Mouse (Mus musculus): ENCODE data around the gene Rnaseh2c. TPM values are rescaled to one million over a fixed set of nuclear protein-coding genes. Genes with fewer than 3 reads are reported as not detected.

The Rnaseh2c gene
- polyA plus RNA-seq, 1 experiment: 62.0 TPM

DNA sequence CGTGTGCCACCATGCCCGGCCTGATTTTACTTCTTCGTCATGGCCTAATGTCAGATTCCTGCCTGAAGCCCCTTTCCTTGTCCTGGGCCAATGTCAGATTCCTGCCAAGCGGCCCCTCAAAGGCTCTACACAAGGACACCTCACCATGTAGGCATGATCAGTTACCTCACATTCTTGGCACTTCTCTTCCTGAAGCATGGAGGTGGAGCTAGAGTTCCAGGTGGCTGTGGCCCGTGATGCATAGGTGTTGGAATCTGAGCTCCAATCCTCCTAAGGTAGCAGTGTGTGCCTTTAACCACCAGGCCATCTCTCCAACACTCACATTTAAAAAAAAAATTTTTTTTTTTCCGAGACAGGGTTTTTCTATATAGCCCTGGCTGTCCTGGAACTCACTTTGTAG lies 20.9 kb upstream of the Rnaseh2c start:
- TF ChIP-seq POLR2A (IDR thresholded peaks at IDR 0.05; ENCODE audit: borderline replicate concordance, extremely low read depth, insufficient read depth, insufficient read length, poor library complexity, severe bottlenecking) (no peak), CTCF (IDR thresholded peaks at IDR 0.05; ENCODE audit: borderline replicate concordance, extremely low read depth, insufficient read depth, insufficient read length) (no peak)
- DNase-seq (ENCODE audit: low read depth): no peak

GRCm38 (mm10) chr19:5581995-5582394 lies 19.7 kb upstream of the Rnaseh2c start:
- DNase-seq (ENCODE audit: low read depth): no peak
- no peak for TF ChIP-seq CTCF (IDR thresholded peaks at IDR 0.05; ENCODE audit: borderline replicate concordance, extremely low read depth, insufficient read depth, insufficient read length)
- no peak for TF ChIP-seq POLR2A (IDR thresholded peaks at IDR 0.05; ENCODE audit: borderline replicate concordance, extremely low read depth, insufficient read depth, insufficient read length, poor library complexity, severe bottlenecking)

DNA sequence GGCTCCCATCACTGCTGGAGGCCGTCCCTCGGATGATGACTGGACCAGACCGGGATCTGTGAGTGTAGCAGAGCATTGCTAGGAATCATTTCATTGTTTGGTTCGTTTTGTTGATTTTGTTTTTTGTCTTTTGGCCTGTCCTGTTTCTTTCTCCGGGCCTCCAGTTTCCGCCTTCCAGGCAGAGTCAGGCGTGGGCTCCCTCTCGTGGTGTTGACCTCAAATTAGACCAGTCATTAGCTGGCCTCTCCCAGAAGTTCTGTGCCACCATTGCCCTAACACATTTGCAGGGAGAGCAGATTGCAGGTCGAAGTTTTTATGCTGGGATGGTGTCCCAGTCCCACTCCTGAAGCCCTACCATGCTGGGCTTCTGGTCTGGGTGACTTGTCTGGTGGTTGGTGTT lies 12.5 kb upstream of the Rnaseh2c start:
- DNase-seq (ENCODE audit: low read depth): no peak
- TF ChIP-seq POLR2A (IDR thresholded peaks at IDR 0.05; ENCODE audit: borderline replicate concordance, extremely low read depth, insufficient read depth, insufficient read length, poor library complexity, severe bottlenecking) (no peak), CTCF (IDR thresholded peaks at IDR 0.05; ENCODE audit: borderline replicate concordance, extremely low read depth, insufficient read depth, insufficient read length) (no peak)

- no peak for DNase-seq (ENCODE audit: low read depth)
- no peak for TF ChIP-seq CTCF (IDR thresholded peaks at IDR 0.05; ENCODE audit: borderline replicate concordance, extremely low read depth, insufficient read depth, insufficient read length)
- no peak for TF ChIP-seq POLR2A (IDR thresholded peaks at IDR 0.05; ENCODE audit: borderline replicate concordance, extremely low read depth, insufficient read depth, insufficient read length, poor library complexity, severe bottlenecking)
These were observed 9.8 kb upstream of the Rnaseh2c start for GRCm38 (mm10) chr19:5591888-5592287.

DNA sequence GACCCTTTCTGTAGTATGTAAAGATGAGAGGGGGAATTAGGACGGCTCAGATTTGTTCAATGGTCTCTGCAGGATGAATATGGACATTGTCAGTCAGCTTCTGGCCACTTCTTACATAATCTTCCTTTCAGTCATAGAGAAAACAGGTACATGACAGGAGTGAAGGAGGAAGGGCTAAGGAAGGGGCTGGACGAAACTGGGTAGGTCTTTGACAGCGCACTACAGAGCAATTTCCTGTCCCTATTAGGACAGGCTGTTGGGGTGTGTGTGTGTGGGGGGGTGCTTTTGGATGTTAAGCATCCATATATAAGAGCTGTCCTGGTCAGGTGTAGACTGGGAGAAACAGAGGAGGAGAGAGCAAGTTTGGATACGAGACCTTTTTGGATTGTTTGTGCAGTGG lies 2.4 kb upstream of the Rnaseh2c start:
- DNase-seq (ENCODE audit: low read depth): no peak
- TF ChIP-seq POLR2A (IDR thresholded peaks at IDR 0.05; ENCODE audit: borderline replicate concordance, extremely low read depth, insufficient read depth, insufficient read length, poor library complexity, severe bottlenecking) (no peak), CTCF (IDR thresholded peaks at IDR 0.05; ENCODE audit: borderline replicate concordance, extremely low read depth, insufficient read depth, insufficient read length) (no peak)

DNA sequence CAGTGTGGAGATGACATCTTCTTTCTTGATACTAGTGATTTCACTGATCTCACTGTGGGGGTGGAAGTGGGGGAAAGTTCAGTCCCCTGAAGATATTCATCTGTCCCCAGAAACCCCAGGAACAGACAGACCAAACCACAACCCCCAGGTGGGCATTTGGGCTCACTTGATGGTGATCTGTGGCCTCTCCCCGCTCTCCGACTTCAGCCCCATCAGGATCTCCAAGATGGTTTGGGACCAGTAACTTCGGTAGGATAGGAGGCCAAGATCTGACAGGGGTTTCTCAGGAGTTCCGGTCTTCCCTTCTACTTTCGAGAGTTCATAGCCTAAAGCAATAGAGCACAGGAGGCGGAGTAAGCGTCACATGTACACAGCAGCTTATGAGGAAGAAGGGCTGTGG lies 2.0 kb downstream of the Rnaseh2c start:
- no peak for DNase-seq (ENCODE audit: low read depth)
- TF ChIP-seq POLR2A (IDR thresholded peaks at IDR 0.05; ENCODE audit: borderline replicate concordance, extremely low read depth, insufficient read depth, insufficient read length, poor library complexity, severe bottlenecking) (no peak), CTCF (IDR thresholded peaks at IDR 0.05; ENCODE audit: borderline replicate concordance, extremely low read depth, insufficient read depth, insufficient read length) (no peak)

DNA sequence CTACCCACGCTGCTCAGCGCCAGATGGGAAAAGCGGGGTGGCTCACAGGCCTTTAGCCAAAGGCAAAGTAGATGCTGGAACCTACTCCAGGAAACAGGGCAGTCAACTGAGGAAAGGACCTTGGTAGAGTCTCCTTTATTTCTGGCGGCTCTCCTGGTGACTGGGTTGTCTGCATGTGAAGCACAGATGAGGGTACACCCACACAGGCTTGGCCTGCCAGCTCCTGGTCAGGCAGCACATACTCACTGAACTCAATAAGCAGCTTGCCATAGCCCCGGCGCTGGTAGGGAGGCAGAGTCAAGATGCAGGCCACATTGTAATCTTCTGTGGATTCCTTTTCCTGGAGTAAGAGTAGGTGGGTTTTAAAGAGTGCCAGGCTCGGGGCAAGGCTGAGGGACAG lies 3.5 kb downstream of the Rnaseh2c start:
- no peak for DNase-seq (ENCODE audit: low read depth)
- TF ChIP-seq POLR2A (IDR thresholded peaks at IDR 0.05; ENCODE audit: borderline replicate concordance, extremely low read depth, insufficient read depth, insufficient read length, poor library complexity, severe bottlenecking) (no peak), CTCF (IDR thresholded peaks at IDR 0.05; ENCODE audit: borderline replicate concordance, extremely low read depth, insufficient read depth, insufficient read length) (no peak)

- no peak for DNase-seq (ENCODE audit: low read depth)
- TF ChIP-seq POLR2A (IDR thresholded peaks at IDR 0.05; ENCODE audit: borderline replicate concordance, extremely low read depth, insufficient read depth, insufficient read length, poor library complexity, severe bottlenecking) (no peak), CTCF (IDR thresholded peaks at IDR 0.05; ENCODE audit: borderline replicate concordance, extremely low read depth, insufficient read depth, insufficient read length) (no peak)
These were observed 4.5 kb downstream of the Rnaseh2c start for GRCm38 (mm10) chr19:5606196-5606595.

DNA sequence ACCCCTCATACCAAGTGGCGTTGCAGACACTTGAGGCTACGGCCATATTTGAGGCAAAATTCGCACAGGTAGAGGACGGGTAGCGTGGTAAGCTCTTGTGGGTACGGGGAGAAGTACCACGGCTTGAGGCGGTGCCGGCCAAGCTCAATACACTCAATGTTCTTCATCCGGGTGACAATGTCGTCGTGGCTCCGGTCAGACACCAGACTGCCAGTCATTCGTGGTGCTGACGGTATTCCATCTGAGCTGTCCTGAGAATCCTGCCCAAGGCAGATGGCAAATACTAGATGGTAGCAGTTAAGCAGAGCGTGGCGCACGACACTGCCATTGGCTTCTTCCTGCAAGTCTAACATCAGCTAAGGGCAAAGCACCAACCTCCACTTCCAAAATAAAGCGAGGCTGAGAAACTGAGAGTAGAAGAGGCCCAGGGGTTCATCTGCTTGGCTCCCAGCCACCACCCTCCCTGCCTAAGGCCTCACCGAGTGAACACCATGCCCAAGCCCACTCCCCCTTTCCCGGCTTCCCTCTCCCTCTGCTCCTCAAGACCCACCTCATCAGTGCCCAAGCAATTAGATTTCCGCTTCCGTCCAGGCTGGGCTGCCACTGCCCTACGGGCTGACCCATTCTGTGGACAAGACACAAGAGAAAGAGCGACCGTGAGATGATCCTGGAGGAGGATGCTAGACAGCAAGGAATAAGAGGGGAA lies 6.2 kb downstream of the Rnaseh2c start:
- no peak for DNase-seq (ENCODE audit: low read depth)
- no peak for TF ChIP-seq POLR2A (IDR thresholded peaks at IDR 0.05; ENCODE audit: borderline replicate concordance, extremely low read depth, insufficient read depth, insufficient read length, poor library complexity, severe bottlenecking)
- TF ChIP-seq CTCF (IDR thresholded peaks at IDR 0.05; ENCODE audit: borderline replicate concordance, extremely low read depth, insufficient read depth, insufficient read length): no peak

DNA sequence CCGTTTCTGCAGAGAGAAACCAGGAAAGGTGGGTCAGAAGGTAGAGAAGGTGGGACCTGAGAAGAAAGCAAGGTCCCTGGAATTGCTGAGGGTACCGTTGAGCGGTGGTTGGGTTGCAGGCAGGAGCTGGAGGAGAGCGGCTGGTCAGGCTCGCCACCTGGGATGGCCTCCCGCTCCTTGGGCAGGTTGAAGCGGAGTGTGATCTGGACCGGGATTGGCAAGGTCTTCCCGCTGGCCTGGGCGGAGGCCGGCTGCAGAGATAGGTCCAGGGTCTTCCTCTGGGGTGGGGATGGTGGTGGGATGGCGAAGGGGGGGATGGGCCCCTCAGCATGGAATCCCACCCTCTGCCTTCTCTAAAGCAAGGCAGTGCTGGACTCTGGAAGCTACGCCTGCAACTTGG lies 7.0 kb downstream of the Rnaseh2c start:
- DNase-seq (ENCODE audit: low read depth): no peak
- TF ChIP-seq CTCF (IDR thresholded peaks at IDR 0.05; ENCODE audit: borderline replicate concordance, extremely low read depth, insufficient read depth, insufficient read length): no peak
- TF ChIP-seq POLR2A (IDR thresholded peaks at IDR 0.05; ENCODE audit: borderline replicate concordance, extremely low read depth, insufficient read depth, insufficient read length, poor library complexity, severe bottlenecking): no peak

- no peak for DNase-seq (ENCODE audit: low read depth)
These were observed 7.5 kb downstream of the Rnaseh2c start for GRCm38 (mm10) chr19:5609171-5609546.

More at GRCm38 (mm10) chr19:5609171-5609546, 7.5 kb downstream of the Rnaseh2c start:
- TF ChIP-seq POLR2A (IDR thresholded peaks at IDR 0.05; ENCODE audit: borderline replicate concordance, extremely low read depth, insufficient read depth, insufficient read length, poor library complexity, severe bottlenecking) (no peak), CTCF (IDR thresholded peaks at IDR 0.05; ENCODE audit: borderline replicate concordance, extremely low read depth, insufficient read depth, insufficient read length) (no peak)

Data from brain, embryonic 14.5 days (tissue).